Mouse (Mus musculus): ENCODE data around the gene Mvp. TPM values are rescaled to one million over a fixed set of nuclear protein-coding genes. Genes with fewer than 3 reads are reported as not detected.

Gene Mvp
- polyA plus RNA-seq, 2 experiments: 7.9 TPM

- H3K27me3 ChIP-seq (ENCODE audit: control insufficient read depth, insufficient read depth, low read length): peaks cover 19% of the 10 kb centered on the region
These were observed 64.4 kb downstream of the Mvp start, which contains the start of gene Sez6l2 for GRCm38 (mm10) chr7:126949793-126950646. Sez6l2 (plus strand) TSS chr7:126950563.

GRCm38 (mm10) chr7:126949403-126949792, 65.0 kb downstream of the Mvp start, which contains the start of gene Asphd1:
Asphd1 (minus strand) TSS chr7:126949582.
- DNase-seq (ENCODE audit: low spot score) (no peak), ATAC-seq (ENCODE audit: low FRiP score, low read depth) (peak; percentile 25; the same call in 1 of the 2 replicates)
- H3K27ac ChIP-seq (replicated peaks; ENCODE audit: low read depth, low read length): no peak within 1 kb of the TSS
- peak within 1 kb of the TSS; percentile 42 for H3K4me3 ChIP-seq (replicated peaks; ENCODE audit: low read length)
- H3K9me3 ChIP-seq (ENCODE audit: control insufficient read depth, low read length): no peaks in the 10 kb centered on the region
- H3K4me1 ChIP-seq (ENCODE audit: control insufficient read depth, insufficient read depth, low read length): peaks cover 8% of the 10 kb centered on the region; the same call in 1 of the 2 replicates
- under 1% methylated on average over 20 of the region's 21 CpGs for WGBS
- peak within 1 kb of the TSS; percentile 98 for H3K4me2 ChIP-seq (replicated peaks; ENCODE audit: low read depth, low read length, severe bottlenecking)
- TF ChIP-seq POLR2A (IDR thresholded peaks at IDR 0.05; ENCODE audit: borderline replicate concordance, extremely low read depth, insufficient read depth, insufficient read length): no peak
- H3K27me3 ChIP-seq (ENCODE audit: control insufficient read depth, insufficient read depth, low read length): peaks cover 19% of the 10 kb centered on the region
- H3K36me3 ChIP-seq (ENCODE audit: control insufficient read depth, insufficient read depth, low read length): peaks cover 4% of the 10 kb centered on the region; the same call in 1 of the 2 replicates
- H3K9ac ChIP-seq (ENCODE audit: low read depth, low read length, severe bottlenecking): no peak within 1 kb of the TSS

More at GRCm38 (mm10) chr7:126949793-126950646, 64.4 kb downstream of the Mvp start, which contains the start of gene Sez6l2:
- Histone ChIP-seq H3K27ac (replicated peaks; ENCODE audit: low read depth, low read length) (no peak within 1 kb of the TSS), H3K4me1 (ENCODE audit: control insufficient read depth, insufficient read depth, low read length) (peaks cover 8% of the 10 kb centered on the region; the same call in 1 of the 2 replicates), H3K36me3 (ENCODE audit: control insufficient read depth, insufficient read depth, low read length) (peaks cover 4% of the 10 kb centered on the region; the same call in 1 of the 2 replicates), H3K9me3 (ENCODE audit: control insufficient read depth, low read length) (no peaks in the 10 kb centered on the region), H3K4me2 (replicated peaks; ENCODE audit: low read depth, low read length, severe bottlenecking) (peak within 1 kb of the TSS; percentile 98), H3K4me3 (replicated peaks; ENCODE audit: low read length) (peak within 1 kb of the TSS; percentile 42), H3K9ac (ENCODE audit: low read depth, low read length, severe bottlenecking) (no peak within 1 kb of the TSS)
- peak; percentile 90 for DNase-seq (ENCODE audit: low spot score)
- peak; percentile 86 for ATAC-seq (ENCODE audit: low FRiP score, low read depth)
- WGBS: 2% methylated on average over 40 of the region's 42 CpGs
- no peak for TF ChIP-seq POLR2A (IDR thresholded peaks at IDR 0.05; ENCODE audit: borderline replicate concordance, extremely low read depth, insufficient read depth, insufficient read length)

GRCm38 (mm10) chr7:126948626-126949025, 65.8 kb downstream of the Mvp start:
- Histone ChIP-seq H3K9me3 (ENCODE audit: control insufficient read depth, low read length) (no peaks in the 10 kb centered on the region), H3K36me3 (ENCODE audit: control insufficient read depth, insufficient read depth, low read length) (peaks cover 4% of the 10 kb centered on the region; the same call in 1 of the 2 replicates), H3K4me2 (replicated peaks; ENCODE audit: low read depth, low read length, severe bottlenecking) (no peak overlapping the region), H3K4me3 (replicated peaks; ENCODE audit: low read length) (no peak overlapping the region), H3K27ac (replicated peaks; ENCODE audit: low read depth, low read length) (no peak overlapping the region), H3K27me3 (ENCODE audit: control insufficient read depth, insufficient read depth, low read length) (peaks cover 19% of the 10 kb centered on the region), H3K4me1 (ENCODE audit: control insufficient read depth, insufficient read depth, low read length) (peaks cover 8% of the 10 kb centered on the region; the same call in 1 of the 2 replicates), H3K9ac (ENCODE audit: low read depth, low read length, severe bottlenecking) (no peak overlapping the region)
- DNase-seq (ENCODE audit: low spot score) (no peak), ATAC-seq (ENCODE audit: low FRiP score, low read depth) (no peak)
- no peak for TF ChIP-seq POLR2A (IDR thresholded peaks at IDR 0.05; ENCODE audit: borderline replicate concordance, extremely low read depth, insufficient read depth, insufficient read length)
- WGBS: 79% methylated on average over 8 of the region's 10 CpGs

- Histone ChIP-seq H3K27ac (replicated peaks; ENCODE audit: low read depth, low read length) (no peak overlapping the region), H3K9me3 (ENCODE audit: control insufficient read depth, low read length) (no peaks in the 10 kb centered on the region), H3K27me3 (ENCODE audit: control insufficient read depth, insufficient read depth, low read length) (peaks cover 17% of the 10 kb centered on the region), H3K36me3 (ENCODE audit: control insufficient read depth, insufficient read depth, low read length) (peaks cover 20% of the 10 kb centered on the region), H3K9ac (ENCODE audit: low read depth, low read length, severe bottlenecking) (no peak overlapping the region), H3K4me1 (ENCODE audit: control insufficient read depth, insufficient read depth, low read length) (peaks cover 3% of the 10 kb centered on the region; the same call in 1 of the 2 replicates), H3K4me2 (replicated peaks; ENCODE audit: low read depth, low read length, severe bottlenecking) (no peak overlapping the region), H3K4me3 (replicated peaks; ENCODE audit: low read length) (no peak overlapping the region)
- no peak for DNase-seq (ENCODE audit: low spot score)
- ATAC-seq (ENCODE audit: low FRiP score, low read depth): no peak
- 47% methylated on average over 3 of the region's 3 CpGs for WGBS
- no peak for TF ChIP-seq POLR2A (IDR thresholded peaks at IDR 0.05; ENCODE audit: borderline replicate concordance, extremely low read depth, insufficient read depth, insufficient read length)
These were observed 67.9 kb downstream of the Mvp start for GRCm38 (mm10) chr7:126946530-126946929.

GRCm38 (mm10) chr7:126941801-126942200, 72.6 kb downstream of the Mvp start:
- no peak for DNase-seq (ENCODE audit: low spot score)
- ATAC-seq (ENCODE audit: low FRiP score, low read depth): no peak
- H3K36me3 ChIP-seq (ENCODE audit: control insufficient read depth, insufficient read depth, low read length): peaks cover 26% of the 10 kb centered on the region
- H3K27me3 ChIP-seq (ENCODE audit: control insufficient read depth, insufficient read depth, low read length): no peaks in the 10 kb centered on the region
- 79% methylated on average over 5 of the region's 5 CpGs for WGBS
- no peak overlapping the region for H3K9ac ChIP-seq (ENCODE audit: low read depth, low read length, severe bottlenecking)
- H3K4me2 ChIP-seq (replicated peaks; ENCODE audit: low read depth, low read length, severe bottlenecking): no peak overlapping the region
- H3K4me1 ChIP-seq (ENCODE audit: control insufficient read depth, insufficient read depth, low read length): no peaks in the 10 kb centered on the region
- H3K9me3 ChIP-seq (ENCODE audit: control insufficient read depth, low read length): no peaks in the 10 kb centered on the region
- H3K27ac ChIP-seq (replicated peaks; ENCODE audit: low read depth, low read length): no peak overlapping the region
- no peak overlapping the region for H3K4me3 ChIP-seq (replicated peaks; ENCODE audit: low read length)
- no peak for TF ChIP-seq POLR2A (IDR thresholded peaks at IDR 0.05; ENCODE audit: borderline replicate concordance, extremely low read depth, insufficient read depth, insufficient read length)

All from limb, embryonic 14.5 days (tissue).